Comparison of ENCODE assay signal across 21 mouse cellular contexts in the genomic region with DNA sequence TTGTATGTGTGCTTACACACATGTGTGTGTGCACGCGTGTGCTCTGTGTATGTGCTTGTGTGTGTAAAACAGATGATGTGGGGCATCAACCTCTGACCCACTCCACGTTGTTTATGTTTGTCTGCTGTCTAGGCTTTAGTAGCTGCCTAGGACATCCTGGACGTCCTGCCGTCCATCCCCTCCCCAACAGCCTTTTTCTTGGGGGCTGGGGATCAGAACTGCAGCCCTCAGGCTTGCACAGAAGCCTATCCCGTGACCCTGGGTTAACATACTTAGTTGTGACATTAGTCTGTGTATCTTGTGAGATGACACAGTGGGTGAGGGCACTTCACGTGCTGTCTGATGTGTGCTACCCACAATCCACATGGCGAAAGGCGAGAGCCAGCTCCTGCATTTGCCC.
"Had no signal": no experiment of that assay in that cellular context is flagged by ENCODE, and none has a peak within 500 bp of the region (broad histone marks: within the 10 kb centered on the region; RNA-seq: fewer than 3 reads in every experiment).

No protein-coding gene starts in this region.

- H3K27ac ChIP-seq: heart, adult 2 months; hindbrain, embryonic 13.5 days; kidney, embryonic 15.5 days; kidney, postnatal 0 days; limb, embryonic 13.5 days; limb, embryonic 15.5 days; liver, embryonic 13.5 days; liver, embryonic 15.5 days had no signal

- H3K27me3 ChIP-seq: hindbrain, embryonic 13.5 days; kidney, embryonic 15.5 days; limb, embryonic 13.5 days; limb, embryonic 15.5 days; liver, embryonic 13.5 days; liver, embryonic 15.5 days had no signal

- ATAC-seq: hindbrain, embryonic 16.5 days; intestine, embryonic 16.5 days had no signal

- H3K4me1 ChIP-seq: hindbrain, embryonic 13.5 days; kidney, embryonic 15.5 days; limb, embryonic 13.5 days; limb, embryonic 15.5 days; liver, embryonic 13.5 days; liver, embryonic 15.5 days had no signal

- H3K4me3 ChIP-seq: heart, adult 2 months; hindbrain, embryonic 13.5 days; kidney, embryonic 15.5 days; limb, embryonic 13.5 days; limb, embryonic 15.5 days; liver, embryonic 13.5 days; liver, embryonic 15.5 days had no signal

- H3K9ac ChIP-seq: hindbrain, embryonic 13.5 days; kidney, embryonic 15.5 days; limb, embryonic 13.5 days; limb, embryonic 15.5 days; liver, embryonic 13.5 days; liver, embryonic 15.5 days had no signal

- H3K9me3 ChIP-seq: hindbrain, embryonic 13.5 days; kidney, embryonic 15.5 days; limb, embryonic 13.5 days; limb, embryonic 15.5 days; liver, embryonic 13.5 days; liver, embryonic 15.5 days had no signal

- H3K4me2 ChIP-seq: heart, embryonic 11.5 days; hindbrain, embryonic 13.5 days; kidney, embryonic 15.5 days; limb, embryonic 13.5 days; limb, embryonic 15.5 days; liver, embryonic 13.5 days; liver, embryonic 15.5 days had no signal

- DNase-seq: gastrocnemius, postnatal 14 days; gastrocnemius, postnatal 36 days; heart, adult 11 months; heart, adult 2 months; heart, postnatal 10 days; heart, postnatal 36 days; kidney, adult 11 months; kidney, postnatal 14 days; layer of hippocampus, adult 9-11 months; layer of hippocampus, postnatal 36 days; left cerebral cortex, postnatal 4 days; liver, embryonic 13.5 days had no signal
